Mouse (Mus musculus) cortical plate, adult 2 months (tissue): ENCODE measurements around the gene Aadat.

Source experiments
- CTCF ChIP-seq: fragments of 200-500 bp; IDR thresholded peaks from 2 replicates; pipeline ENCODE4 v1.5.1; 2011; ENCODE audit warnings: mild to moderate bottlenecking, control low read depth, low read length; ENCODE audit not compliant: insufficient read depth; ENCODE audit errors: extremely low read depth
- POLR2A ChIP-seq: fragments of 200-500 bp; IDR thresholded peaks from 2 replicates; pipeline ENCODE4 v1.6.1; 2011; ENCODE audit warnings: mild to moderate bottlenecking, low read length, control low read depth; ENCODE audit not compliant: insufficient read depth; ENCODE audit errors: extremely low read depth

DNA sequence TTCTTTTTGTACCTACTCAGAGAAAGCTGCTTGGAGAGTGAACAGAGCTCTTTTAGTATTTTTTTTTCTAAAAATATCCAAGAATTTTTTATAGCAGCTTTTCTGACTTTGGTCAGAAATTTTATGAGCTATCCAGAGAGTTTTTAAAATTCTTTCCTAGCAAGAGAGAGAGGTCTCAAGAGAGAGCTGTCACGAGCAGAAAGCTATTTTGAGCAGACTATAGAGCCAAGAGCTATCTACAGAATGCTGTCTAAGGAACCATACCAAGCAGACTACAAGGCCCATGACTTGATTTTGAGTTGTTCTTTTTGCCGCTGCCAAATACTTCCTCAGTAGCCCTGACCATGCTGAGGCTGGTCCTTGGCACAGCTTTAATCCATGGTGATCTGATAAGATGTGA, 77.6 kb downstream of the Aadat start:
- TF ChIP-seq CTCF = no peak
- TF ChIP-seq POLR2A = no peak
